Mouse (Mus musculus): ENCODE measurements around the gene Antxrl.

GRCm38 (mm10) chr14:34016381-34016780 is 36.1 kb upstream of the Antxrl start, which contains the start of gene Gm5460:
- no peak for TF ChIP-seq GATA1 (IDR thresholded peaks at IDR 0.05; ENCODE audit: low read length)
- no peak for TF ChIP-seq TAL1 (IDR thresholded peaks at IDR 0.05; ENCODE audit: low read length)

All from erythroblast, embryonic 14.5 days (primary cell).